Mouse (Mus musculus) bone marrow, adult 2 months (tissue): Measurements from ENCODE around the gene Micu2.

Experiments
- CTCF ChIP-seq: fragments of 200-500 bp; IDR thresholded peaks from 2 replicates; pipeline ENCODE4 v1.5.1; 2011; ENCODE audit warnings: low read length, control low read depth; ENCODE audit not compliant: control insufficient read depth, insufficient read depth
- POLR2A ChIP-seq: fragments of 200-500 bp; IDR thresholded peaks from 2 replicates; pipeline ENCODE4 v1.6.1; 2011; ENCODE audit warnings: low read depth, mild to moderate bottlenecking, control low read depth, low read length, borderline replicate concordance; ENCODE audit not compliant: control insufficient read depth

DNA sequence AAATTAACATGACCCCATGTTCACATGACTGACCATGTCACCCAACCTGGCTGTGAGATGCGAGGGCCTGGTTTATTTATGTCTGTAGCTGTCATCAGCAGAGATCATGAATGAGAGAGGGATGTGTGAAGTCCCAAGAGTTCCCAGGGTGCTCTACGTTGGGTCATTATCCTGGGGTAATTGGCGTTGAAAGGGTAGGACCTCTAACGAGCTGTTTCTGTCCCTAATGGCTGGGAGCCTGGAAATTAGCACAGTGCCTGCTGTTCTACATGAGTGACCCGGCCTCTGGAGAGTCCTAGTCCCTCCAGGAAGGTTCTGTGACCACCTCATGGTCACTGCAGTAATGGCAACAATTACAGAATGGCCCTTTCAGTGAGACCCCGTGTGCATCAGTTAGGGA lies 37.1 kb upstream of the Micu2 start:
- no peak for TF ChIP-seq POLR2A
- no peak for TF ChIP-seq CTCF
